Mouse (Mus musculus) ES-E14 (cell line): ENCODE measurements around the gene Rps21. TPM values are rescaled to one million over a fixed set of nuclear protein-coding genes. Genes with fewer than 3 reads are reported as not detected.

Experiments used
- DNase-seq: peaks from one replicate; pipeline ENCODE4 v3.0.0-alpha.2; 2013; ENCODE audit warnings: low read depth, low spot score
- H3K27ac ChIP-seq: 2 replicates; pipeline ENCODE4 v1.5.1; 2012; ENCODE audit warnings: low read depth, mild to moderate bottlenecking, low read length, moderate library complexity, mixed read lengths; ENCODE audit not compliant: poor library complexity, insufficient read depth, severe bottlenecking
- H3K36me3 ChIP-seq: 2 replicates; pipeline ENCODE4 v1.6.1; 2012; ENCODE audit warnings: mild to moderate bottlenecking, low read length, moderate library complexity, mixed read lengths; ENCODE audit not compliant: control insufficient read depth, poor library complexity, insufficient read depth, severe bottlenecking
- H3K4me1 ChIP-seq, 2 experiments: fragments of 150-350 bp in 1 of 2; sonication (generic) in 1 of 2; 2 replicates each; pipeline ENCODE4 v1.6.1; 2012; ENCODE audit warnings: low read length in 2 of 2, mild to moderate bottlenecking in 1 of 2, mixed read lengths in 1 of 2; ENCODE audit not compliant: control insufficient read depth in 2 of 2, insufficient read depth in 2 of 2, poor library complexity in 1 of 2
- H3K4me3 ChIP-seq, 2 experiments: fragments of 150-350 bp in 1 of 2; sonication (generic) in 1 of 2; 2 replicates each; pipeline ENCODE4 v1.5.1; 2012; ENCODE audit warnings: low read length in 2 of 2, low read depth in 1 of 2, mild to moderate bottlenecking in 1 of 2, mixed read lengths in 1 of 2; ENCODE audit not compliant: insufficient read depth in 1 of 2, poor library complexity in 1 of 2, severe bottlenecking in 1 of 2
- H3K9ac ChIP-seq: 2 replicates; pipeline ENCODE4 v1.6.1; 2012; ENCODE audit warnings: low read depth, mild to moderate bottlenecking, low read length, mixed read lengths; ENCODE audit not compliant: poor library complexity, insufficient read depth, severe bottlenecking
- H3K9me3 ChIP-seq: fragments of 150-350 bp; sonication (generic); 2 replicates; pipeline ENCODE4 v1.6.1; 2012; ENCODE audit warnings: low read depth, mild to moderate bottlenecking, low read length; ENCODE audit not compliant: control insufficient read depth, insufficient read depth
- CHD2 ChIP-seq: IDR thresholded peaks from 2 replicates; pipeline ENCODE4 v1.6.1; 2014; ENCODE audit warnings: mild to moderate bottlenecking, low read depth, low read length, inconsistent platforms
- HCFC1 ChIP-seq: IDR thresholded peaks from 2 replicates; pipeline ENCODE4 v1.6.1; 2012; ENCODE audit warnings: low read length, inconsistent platforms, borderline replicate concordance; ENCODE audit not compliant: insufficient read depth
- MAFK ChIP-seq: IDR thresholded peaks from 2 replicates; pipeline ENCODE4 v1.6.1; 2014; ENCODE audit warnings: mild to moderate bottlenecking, low read depth, low read length, inconsistent platforms; ENCODE audit not compliant: insufficient read depth
- ZC3H11A ChIP-seq: IDR thresholded peaks from 2 replicates; pipeline ENCODE4 v1.6.1; 2012; ENCODE audit warnings: low read depth, mild to moderate bottlenecking, inconsistent platforms, low read length, borderline replicate concordance
- ZNF384 ChIP-seq: IDR thresholded peaks from 2 replicates; pipeline ENCODE4 v1.6.1; 2012; ENCODE audit warnings: low read depth, low read length, inconsistent platforms
- in situ Hi-C, 2 experiments: fragments of 600-800 bp; cut with MboI; formaldehyde crosslinking; loops; one replicate each; pipeline ENCODE4 v1.15.1; 2025; ENCODE audit warnings: low sequenced_read_pairs in 2 of 2, inconsistent platforms in 1 of 2; ENCODE audit not compliant: unreplicated experiment in 2 of 2
- total RNA-seq: library from RNA; depleted of rRNA; stranded (reverse); fragments of 300-350 nt; gene quantifications from 2 replicates; pipeline ENCODE4 v1.2.3, GENCODE M21; 2012

Rps21 gene
- total RNA-seq, 1 experiment: 4,130 TPM

GRCm38 (mm10) chr2:180234980-180235379, 22.2 kb upstream of the Rps21 start:
- TF ChIP-seq ZNF384: no peak
- no peak for TF ChIP-seq MAFK
- no peak for TF ChIP-seq CHD2
- no peak for TF ChIP-seq ZC3H11A
- no peak for TF ChIP-seq HCFC1
- peak overlapping the region; percentile 50 to 55 for H3K4me3 ChIP-seq
- no peaks in the 10 kb centered on the region for H3K9me3 ChIP-seq
- H3K27ac ChIP-seq: peak overlapping the region; percentile 94
- H3K36me3 ChIP-seq: no peaks in the 10 kb centered on the region
- in situ Hi-C loops: no loop called here
- H3K9ac ChIP-seq: peak overlapping the region; percentile 75
- DNase-seq: no peak
- H3K4me1 ChIP-seq: peaks cover 12 to 43% of the 10 kb centered on the region in 2 experiments

GRCm38 (mm10) chr2:180235788-180236187, 21.4 kb upstream of the Rps21 start:
- no peaks in the 10 kb centered on the region for H3K36me3 ChIP-seq
- DNase-seq: no peak
- H3K4me1 ChIP-seq: peaks cover 12 to 36% of the 10 kb centered on the region in 2 experiments
- H3K4me3 ChIP-seq: peak overlapping the region; percentile 19 to 26; a peak in 2 of 4 replicates
- H3K27ac ChIP-seq: peak overlapping the region; percentile 94
- H3K9me3 ChIP-seq: no peaks in the 10 kb centered on the region
- in situ Hi-C loops: no loop called here
- TF ChIP-seq HCFC1 (no peak), ZC3H11A (no peak), MAFK (no peak), ZNF384 (no peak), CHD2 (no peak)
- peak overlapping the region; percentile 75; the same call in 1 of the 2 replicates for H3K9ac ChIP-seq

GRCm38 (mm10) chr2:180236500-180236899, 20.7 kb upstream of the Rps21 start:
- TF ChIP-seq HCFC1 (no peak), MAFK (no peak), ZC3H11A (no peak), ZNF384 (no peak), CHD2 (no peak)
- peaks cover 12 to 36% of the 10 kb centered on the region in 2 experiments for H3K4me1 ChIP-seq
- no peak for DNase-seq
- H3K9ac ChIP-seq: peak overlapping the region; percentile 75; the same call in 1 of the 2 replicates
- in situ Hi-C loops: no loop called here
- H3K4me3 ChIP-seq: peak overlapping the region; percentile 4 to 19; a peak in 2 of 4 replicates
- H3K9me3 ChIP-seq: no peaks in the 10 kb centered on the region
- H3K27ac ChIP-seq: peak overlapping the region; percentile 94
- H3K36me3 ChIP-seq: no peaks in the 10 kb centered on the region

GRCm38 (mm10) chr2:180236930-180237329, 20.2 kb upstream of the Rps21 start:
- H3K27ac ChIP-seq: peak overlapping the region; percentile 94

More at GRCm38 (mm10) chr2:180236930-180237329, 20.2 kb upstream of the Rps21 start:
- peaks cover 12 to 36% of the 10 kb centered on the region in 2 experiments for H3K4me1 ChIP-seq
- no peaks in the 10 kb centered on the region for H3K9me3 ChIP-seq
- TF ChIP-seq ZNF384 (no peak), ZC3H11A (no peak), CHD2 (no peak), MAFK (no peak), HCFC1 (no peak)
- H3K4me3 ChIP-seq: no peak overlapping the region
- no peak for DNase-seq
- H3K36me3 ChIP-seq: no peaks in the 10 kb centered on the region
- in situ Hi-C loops: no loop called here
- H3K9ac ChIP-seq: peak overlapping the region; percentile 54; the same call in 1 of the 2 replicates
